Mouse (Mus musculus) forebrain, embryonic 16.5 days (tissue): ENCODE results near the gene Txlna. TPM values are rescaled to one million over a fixed set of nuclear protein-coding genes. Genes with fewer than 3 reads are reported as not detected.

Experiments used
- ATAC-seq: fragments of 200-750 bp; cut with Nextera tagmentation; 2 replicates; pipeline ENCODE4 v1.8.0; 2017; ENCODE audit warnings: mild to moderate bottlenecking, moderate library complexity
- H3K27ac ChIP-seq: fragments of 300-500 bp; sonication (generic); 2 replicates; pipeline ENCODE4 v1.5.1; 2014; ENCODE audit warnings: low read length, control low read depth
- H3K27me3 ChIP-seq: fragments of 300-500 bp; sonication (generic); replicated peaks from 2 replicates; pipeline ENCODE4 v1.6.1; 2014; ENCODE audit warnings: low read length; ENCODE audit not compliant: control insufficient read depth, insufficient read depth
- H3K36me3 ChIP-seq: fragments of 300-500 bp; sonication (generic); 2 replicates; pipeline ENCODE4 v1.6.1; 2014; ENCODE audit not compliant: control insufficient read depth, insufficient read depth
- H3K4me1 ChIP-seq: fragments of 300-500 bp; sonication (generic); replicated peaks from 2 replicates; pipeline ENCODE4 v1.6.1; 2014; ENCODE audit warnings: low read length; ENCODE audit not compliant: control insufficient read depth, insufficient read depth
- H3K4me2 ChIP-seq: fragments of 300-500 bp; sonication (generic); 2 replicates; pipeline ENCODE4 v1.6.1; 2014; ENCODE audit warnings: mild to moderate bottlenecking, low read length, control low read depth
- H3K4me3 ChIP-seq: fragments of 300-500 bp; sonication (generic); replicated peaks from 2 replicates; pipeline ENCODE4 v1.5.1; 2014; ENCODE audit warnings: mild to moderate bottlenecking, low read length, control low read depth
- H3K9ac ChIP-seq: fragments of 300-500 bp; sonication (generic); replicated peaks from 2 replicates; pipeline ENCODE4 v1.6.1; 2014; ENCODE audit warnings: low read depth, low read length, control low read depth
- H3K9me3 ChIP-seq: fragments of 300-500 bp; sonication (generic); 2 replicates; pipeline ENCODE4 v1.6.1; 2016; ENCODE audit warnings: low read length; ENCODE audit not compliant: control insufficient read depth
- WGBS: fragments of 180-500 bp; shearing (Covaris S2); extraction: QIAGEN DNeasy Blood & Tissue Kit; methylation state at CpG from one replicate; pipeline ENCODE4 v1.1.7; 2014; 5-methylcytosine and 5-hydroxymethylcytosine counted together
- polyA plus RNA-seq: library from polyadenylated mRNA; unstranded; fragments of >200 nt; fragmentation: Nextera tagmentation; extraction: Ambion mirVana; gene quantifications from 2 replicates; pipeline ENCODE4 v1.2.1, GENCODE M21; 2015

Txlna gene
- polyA plus RNA-seq, 1 experiment from 2014 or later, result 68.1 TPM

DNA sequence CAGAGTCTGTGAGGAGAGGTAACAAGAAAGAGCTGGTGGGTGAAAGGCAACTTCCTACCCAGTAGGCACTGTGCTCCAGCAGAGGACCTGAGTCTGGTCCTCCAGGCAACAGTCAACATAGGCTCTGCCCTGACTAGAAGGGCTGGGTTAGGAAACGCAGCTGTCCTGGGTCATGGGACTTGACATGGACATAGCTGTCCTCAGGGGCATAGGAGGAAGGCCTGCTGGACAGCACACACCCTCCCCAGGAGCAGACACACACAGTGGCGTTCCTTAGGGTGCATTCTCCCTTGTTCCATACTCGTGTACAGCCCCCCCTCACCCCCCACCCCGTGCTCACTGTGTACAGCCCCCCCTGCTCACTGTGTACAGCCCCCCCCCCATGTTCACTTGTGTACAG is 30.4 kb downstream of the Txlna start:
- H3K9me3 ChIP-seq, result no peaks in the 10 kb centered on the region
- no peaks in the 10 kb centered on the region for H3K27me3 ChIP-seq
- H3K27ac ChIP-seq, result no peak overlapping the region
- H3K9ac ChIP-seq, result no peak overlapping the region
- no peak overlapping the region for H3K4me3 ChIP-seq
- WGBS, result 55% methylated on average over 4 of the region's 4 CpGs
- H3K4me2 ChIP-seq, result no peak overlapping the region
- ATAC-seq, result no peak
- peaks cover 5% of the 10 kb centered on the region for H3K4me1 ChIP-seq
- H3K36me3 ChIP-seq, result peaks cover 15% of the 10 kb centered on the region

DNA sequence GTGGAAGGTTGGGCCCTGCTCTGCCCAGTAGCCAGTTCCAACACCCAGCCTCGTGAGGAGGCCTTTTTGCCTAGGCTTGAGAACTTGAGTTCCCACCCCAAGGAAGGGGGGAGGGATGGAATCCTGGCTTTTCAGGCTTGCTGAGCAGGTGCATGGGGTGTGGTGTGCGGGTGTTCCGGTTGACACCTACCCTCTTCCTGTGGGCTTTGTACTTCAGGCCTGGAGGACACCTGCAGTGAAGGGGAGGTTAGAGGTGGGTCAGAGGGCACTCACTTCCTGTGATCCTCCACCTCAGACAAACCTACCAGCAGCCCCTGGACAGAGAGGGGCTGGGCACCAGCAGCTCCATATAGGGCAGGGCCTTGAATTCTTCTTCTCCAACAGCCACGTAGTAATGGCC is 30.8 kb downstream of the Txlna start:
- 77% methylated on average over 4 of the region's 4 CpGs for whole genome bisulfite sequencing
- H3K36me3 ChIP-seq, result peaks cover 15% of the 10 kb centered on the region
- no peaks in the 10 kb centered on the region for H3K9me3 ChIP-seq
- no peak overlapping the region for H3K9ac ChIP-seq
- no peak overlapping the region for H3K27ac ChIP-seq
- no peaks in the 10 kb centered on the region for H3K27me3 ChIP-seq
- H3K4me1 ChIP-seq, result peaks cover 5% of the 10 kb centered on the region
- no peak for ATAC-seq
- no peak overlapping the region for H3K4me2 ChIP-seq
- H3K4me3 ChIP-seq, result no peak overlapping the region

GRCm38 (mm10) chr4:129609139-129609631 is 31.7 kb downstream of the Txlna start:
- H3K4me3 ChIP-seq, result no peak overlapping the region
- ATAC-seq, result no peak

GRCm38 (mm10) chr4:129608426-129609025 is 32.3 kb downstream of the Txlna start:
- Histone ChIP-seq H3K4me2 (no peak overlapping the region), H3K27ac (no peak overlapping the region), H3K9me3 (no peaks in the 10 kb centered on the region), H3K36me3 (peaks cover 19% of the 10 kb centered on the region), H3K27me3 (no peaks in the 10 kb centered on the region), H3K4me3 (no peak overlapping the region), H3K4me1 (no peaks in the 10 kb centered on the region), H3K9ac (peak overlapping the region; percentile 49)
- peak; percentile 89 for ATAC-seq
- WGBS, result 37% methylated on average over 7 of the region's 7 CpGs

More at GRCm38 (mm10) chr4:129609139-129609631, 31.7 kb downstream of the Txlna start:
- H3K9me3 ChIP-seq, result no peaks in the 10 kb centered on the region
- 89% methylated on average over 12 of the region's 12 CpGs for WGBS
- no peak overlapping the region for H3K27ac ChIP-seq
- H3K36me3 ChIP-seq, result peaks cover 15% of the 10 kb centered on the region
- no peak overlapping the region for H3K9ac ChIP-seq
- H3K4me1 ChIP-seq, result peaks cover 4% of the 10 kb centered on the region
- no peaks in the 10 kb centered on the region for H3K27me3 ChIP-seq
- no peak overlapping the region for H3K4me2 ChIP-seq

GRCm38 (mm10) chr4:129600233-129601158 is 40.4 kb downstream of the Txlna start, which contains the start of the genes Eif3i and Tmem234:
Gene Eif3i, minus strand, starts transcription at chr4:129600648.
Gene Tmem234, plus strand, starts transcription at chr4:129600668.
- Histone ChIP-seq H3K4me2 (peak within 1 kb of the TSS; percentile 87), H3K27me3 (no peaks in the 10 kb centered on the region), H3K9ac (peak within 1 kb of the TSS; percentile 95), H3K4me3 (peak within 1 kb of the TSS; percentile 73), H3K27ac (peak within 1 kb of the TSS; percentile 70), H3K9me3 (no peaks in the 10 kb centered on the region), H3K4me1 (peaks cover 26% of the 10 kb centered on the region), H3K36me3 (peaks cover 5% of the 10 kb centered on the region)
- 0% methylated on average over 74 of the region's 74 CpGs for WGBS
- ATAC-seq, result peak; percentile 96

DNA sequence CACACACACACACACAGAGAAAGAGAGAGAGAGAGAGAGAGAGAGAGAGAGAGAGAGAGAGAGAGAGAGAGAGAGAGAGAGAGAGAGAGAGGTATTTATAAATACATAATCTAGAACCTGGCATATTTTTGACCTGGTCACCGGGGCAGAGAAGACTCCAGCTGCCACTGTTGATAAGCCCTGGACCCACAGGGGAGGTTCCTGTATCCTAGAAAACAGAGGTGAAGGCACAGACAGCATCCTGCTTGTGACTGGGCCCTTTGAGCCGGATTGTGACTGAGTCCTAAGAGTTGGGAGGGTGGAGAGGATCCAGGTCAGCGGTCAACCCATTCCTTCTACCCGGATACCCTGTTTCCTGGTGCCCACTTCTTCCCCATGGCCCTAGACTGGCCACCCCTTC is 52.0 kb downstream of the Txlna start:
- Histone ChIP-seq H3K9me3 (no peaks in the 10 kb centered on the region), H3K4me2 (no peak overlapping the region), H3K27ac (no peak overlapping the region), H3K36me3 (peaks cover 27% of the 10 kb centered on the region), H3K4me1 (peaks cover 7% of the 10 kb centered on the region), H3K4me3 (no peak overlapping the region), H3K9ac (no peak overlapping the region), H3K27me3 (no peaks in the 10 kb centered on the region)
- 82% methylated on average over 4 of the region's 4 CpGs for WGBS
- ATAC-seq, result no peak

DNA sequence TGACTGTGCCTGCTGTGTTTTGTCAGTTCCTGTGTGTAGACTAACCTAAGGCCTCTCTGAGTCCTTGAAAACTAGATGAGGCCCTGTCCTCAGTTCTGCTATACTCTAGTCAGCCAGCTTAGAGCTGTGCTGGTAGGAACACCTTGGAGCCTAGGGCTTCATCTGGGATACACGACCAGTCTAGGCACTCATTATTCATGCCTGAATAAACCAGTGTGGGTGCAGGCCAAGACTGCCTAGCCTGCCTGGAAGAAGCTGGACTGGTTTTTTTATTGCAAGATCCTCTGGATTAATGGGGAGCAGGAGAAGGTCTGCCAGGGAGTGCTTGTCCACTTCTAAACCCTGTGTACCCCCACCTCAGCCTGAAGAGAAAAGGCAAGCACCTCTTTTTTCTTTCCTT is 53.9 kb downstream of the Txlna start:
- H3K9me3 ChIP-seq, result no peaks in the 10 kb centered on the region
- H3K4me3 ChIP-seq, result no peak overlapping the region
- 10% methylated on average over 1 of the region's 1 CpGs for WGBS
- no peaks in the 10 kb centered on the region for H3K27me3 ChIP-seq
- H3K27ac ChIP-seq, result no peak overlapping the region
- H3K4me1 ChIP-seq, result peaks cover 7% of the 10 kb centered on the region
- H3K9ac ChIP-seq, result no peak overlapping the region
- H3K36me3 ChIP-seq, result peaks cover 17% of the 10 kb centered on the region
- ATAC-seq, result no peak
- no peak overlapping the region for H3K4me2 ChIP-seq

GRCm38 (mm10) chr4:129585773-129586172 is 55.1 kb downstream of the Txlna start:
- no peak overlapping the region for H3K4me3 ChIP-seq
- no peak overlapping the region for H3K27ac ChIP-seq
- 82% methylated on average over 9 of the region's 9 CpGs for WGBS
- H3K9me3 ChIP-seq, result no peaks in the 10 kb centered on the region
- H3K9ac ChIP-seq, result no peak overlapping the region
- H3K4me1 ChIP-seq, result peaks cover 7% of the 10 kb centered on the region
- peaks cover 7% of the 10 kb centered on the region; the same call in 1 of the 2 replicates for H3K36me3 ChIP-seq
- H3K27me3 ChIP-seq, result no peaks in the 10 kb centered on the region
- ATAC-seq, result no peak
- H3K4me2 ChIP-seq, result no peak overlapping the region

DNA sequence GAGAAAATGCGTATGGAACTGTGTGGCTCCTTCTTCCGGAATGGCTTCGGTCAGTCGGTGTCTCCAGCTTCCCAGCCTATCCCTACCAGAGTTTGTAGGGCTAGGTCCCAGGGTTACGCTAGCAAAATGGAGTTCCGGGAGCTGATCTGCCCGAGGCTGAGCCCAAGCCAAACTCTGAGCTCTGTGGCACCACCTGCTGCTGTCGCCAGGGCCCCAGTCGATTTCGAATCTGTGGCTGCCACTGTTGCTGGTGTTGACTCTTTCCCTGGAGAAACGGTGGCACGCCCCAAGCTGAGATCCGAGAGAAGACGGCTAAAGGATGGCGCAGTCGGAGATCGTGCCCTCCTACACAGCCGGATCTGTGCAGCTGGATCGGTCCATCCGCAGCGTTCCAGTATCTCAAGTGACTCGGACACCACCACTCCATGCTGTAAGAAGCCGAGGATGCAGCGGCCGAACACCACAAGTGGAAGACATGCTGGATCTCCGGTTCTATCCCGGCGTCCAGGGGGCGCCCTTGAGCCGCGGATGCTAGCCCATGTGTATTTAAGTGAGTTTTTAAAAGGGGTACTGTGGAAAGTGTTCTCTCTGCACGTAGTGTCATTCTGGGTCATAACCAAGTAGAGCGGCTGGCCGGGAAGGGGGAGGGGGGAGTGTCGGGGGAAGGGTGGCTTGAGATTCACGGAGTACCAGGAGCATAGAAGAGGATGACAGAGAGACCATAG is 55.8 kb downstream of the Txlna start:
- WGBS, result 1% methylated on average over 36 of the region's 36 CpGs
- no peaks in the 10 kb centered on the region for H3K36me3 ChIP-seq
- no peak overlapping the region for H3K27ac ChIP-seq
- no peaks in the 10 kb centered on the region for H3K27me3 ChIP-seq
- peak overlapping the region; percentile 41 for H3K4me3 ChIP-seq
- peaks cover 7% of the 10 kb centered on the region for H3K4me1 ChIP-seq
- H3K9me3 ChIP-seq, result no peaks in the 10 kb centered on the region
- peak overlapping the region; percentile 50 for H3K9ac ChIP-seq
- ATAC-seq, result peak; percentile 52
- peak overlapping the region; percentile 61 for H3K4me2 ChIP-seq
